8 mouse cellular contexts compared by ENCODE assay signal in the genomic region with DNA sequence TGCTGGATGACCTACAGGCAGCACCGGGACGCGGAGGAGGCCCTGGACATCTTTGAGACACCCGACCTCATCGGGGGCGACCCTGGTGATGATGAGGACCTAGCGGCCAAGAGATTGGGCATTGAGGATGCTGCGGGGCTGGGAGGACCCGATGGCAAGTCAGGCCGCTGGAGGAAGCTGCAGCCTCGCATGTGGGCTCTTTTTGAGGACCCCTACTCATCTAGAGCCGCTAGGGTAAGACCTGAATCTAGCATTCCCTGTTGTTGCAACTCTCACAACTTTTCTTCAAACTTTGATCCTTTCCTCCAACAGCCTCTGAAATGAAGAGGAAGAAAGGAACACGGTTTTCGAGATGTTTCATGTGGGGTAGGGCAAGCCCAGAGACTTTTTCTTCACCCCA. TPM values are rescaled to one million over a fixed set of nuclear protein-coding genes. Genes with fewer than 3 reads are reported as not detected.
DNase-seq lines count a peak whose midpoint lies in the region; ATAC-seq and TF ChIP-seq lines count a peak whose summit lies in the region.

No protein-coding gene starts in this region.

- TF ChIP-seq POLR2A in olfactory bulb, adult 2 months (IDR thresholded peaks at IDR 0.05; ENCODE audit: insufficient read depth, low read depth, low read length): no peak

- peaks cover 11% of the 10 kb centered on the region; the same call in 1 of the 2 replicates for H3K27me3 ChIP-seq in lung, postnatal 0 days (replicated peaks; ENCODE audit: insufficient read depth, low read length)
- peaks cover 71% of the 10 kb centered on the region for H3K27me3 ChIP-seq in limb, embryonic 10.5 days (ENCODE audit: low read depth, poor library complexity, severe bottlenecking)

- H3K4me3 ChIP-seq in lung, postnatal 0 days (ENCODE audit: low read depth, low read length): peak overlapping the region; percentile 44
- peak overlapping the region; percentile 57 for H3K4me3 ChIP-seq in limb, embryonic 10.5 days
- H3K4me3 ChIP-seq in olfactory bulb, adult 2 months (ENCODE audit: insufficient read depth, low read depth, low read length): peak overlapping the region; percentile 53

- 0 out of 2 replicates have a peak, but pooled peaks cover 7% of the 10 kb centered on the region for H3K4me1 ChIP-seq in lung, postnatal 0 days (ENCODE audit: insufficient read depth, low read depth, low read length)
- peaks cover 26% of the 10 kb centered on the region for H3K4me1 ChIP-seq in limb, embryonic 10.5 days
- peaks cover 15% of the 10 kb centered on the region; the same call in 1 of the 2 replicates for H3K4me1 ChIP-seq in olfactory bulb, adult 2 months (ENCODE audit: control insufficient read depth, insufficient read depth, low read length)

- H3K27ac ChIP-seq in lung, postnatal 0 days (ENCODE audit: low read length): no peak overlapping the region
- H3K27ac ChIP-seq in limb, embryonic 10.5 days: no peak overlapping the region
- no peak overlapping the region for H3K27ac ChIP-seq in olfactory bulb, adult 2 months (ENCODE audit: insufficient read depth, low read depth, low read length)

- ATAC-seq in lung, postnatal 0 days: no peak

- 17% methylated on average over 14 of the region's 14 CpGs for WGBS in lung, postnatal 0 days
- 10% methylated on average over 14 of the region's 14 CpGs for WGBS in limb, embryonic 10.5 days
- WGBS in olfactory bulb, adult 2 months: 23% methylated on average over 14 of the region's 14 CpGs

- H3K9me3 ChIP-seq in lung, postnatal 0 days (ENCODE audit: low read length): no peaks in the 10 kb centered on the region
- no peaks in the 10 kb centered on the region for H3K9me3 ChIP-seq in limb, embryonic 10.5 days (replicated peaks)

- TF ChIP-seq CTCF in lung, postnatal 0 days (IDR thresholded peaks at IDR 0.05): no peak
- no peak for TF ChIP-seq CTCF in olfactory bulb, adult 2 months (IDR thresholded peaks at IDR 0.05; ENCODE audit: insufficient read depth, low read depth, low read length)

- H3K4me2 ChIP-seq in lung, postnatal 0 days (replicated peaks; ENCODE audit: low read depth, low read length): peak overlapping the region; percentile 84

- no peak overlapping the region for H3K9ac ChIP-seq in lung, postnatal 0 days (replicated peaks; ENCODE audit: low read depth)

- no peaks in the 10 kb centered on the region for H3K36me3 ChIP-seq in lung, postnatal 0 days (ENCODE audit: insufficient read depth, low read length)
- no peaks in the 10 kb centered on the region for H3K36me3 ChIP-seq in limb, embryonic 10.5 days

- DNase-seq in cerebellum, postnatal 14 days: peak; percentile 2
- DNase-seq in cerebellum, adult 11-12 months: no peak
- DNase-seq in lung, postnatal 0 days (ENCODE audit: low spot score): no peak
- DNase-seq in lung, postnatal 10 days: no peak
- DNase-seq in limb, embryonic 10.5 days (ENCODE audit: low spot score): no peak
- DNase-seq in adrenal gland, postnatal 25 days: no peak
- no peak for DNase-seq in cerebellum, adult 8-10 months

- TF ChIP-seq EP300 in lung, postnatal 0 days (IDR thresholded peaks at IDR 0.05): no peak

RNA-seq across cellular contexts. Expression of gene Kcnc2, which starts 1.2 kb away (rescaled TPM):
- polyA plus RNA-seq in lung, postnatal 0 days (2015; fragmentation: Nextera tagmentation; extraction: Ambion mirVana): 0.45 and 0.69 TPM in 2 replicates
- polyA plus RNA-seq in limb, embryonic 10.5 days (2016; fragmentation: Nextera tagmentation; extraction: Ambion mirVana): 0.05 and 0.09 TPM in 2 replicates
- polyA plus RNA-seq in olfactory bulb, adult 2 months (2012; ENCODE audit: insufficient read depth, insufficient read length, low replicate concordance, missing spikeins): not detected in 2 replicates
- 0.39 TPM in 1 of 2 replicates, not detected in the other for total RNA-seq in adrenal gland, postnatal 25 days (2021)

Comparison
In these comparisons a context has a peak if more than half of its experiments do, and no peak if none do; other contexts are left out.
1. DNase-seq: peak in cerebellum, postnatal 14 days (2 of 2); none in cerebellum, adult 11-12 months (single experiment), lung, postnatal 0 days (single experiment), lung, postnatal 10 days (single experiment), limb, embryonic 10.5 days (single experiment), adrenal gland, postnatal 25 days (single experiment) and cerebellum, adult 8-10 months (single experiment).
2. Peak in every context shown above with its lines, with median percentiles within 50 percentile points of each other: H3K4me3 ChIP-seq.